Mouse (Mus musculus) adrenal gland (tissue): ENCODE results near the gene Arpp21.

ENCODE experiments used
- intact Hi-C: fragments of 180-260 bp; cut with DNase I; formaldehyde crosslinking; loops from one replicate; pipeline ENCODE4 v1.15.1; 2025

Arpp21 gene

DNA sequence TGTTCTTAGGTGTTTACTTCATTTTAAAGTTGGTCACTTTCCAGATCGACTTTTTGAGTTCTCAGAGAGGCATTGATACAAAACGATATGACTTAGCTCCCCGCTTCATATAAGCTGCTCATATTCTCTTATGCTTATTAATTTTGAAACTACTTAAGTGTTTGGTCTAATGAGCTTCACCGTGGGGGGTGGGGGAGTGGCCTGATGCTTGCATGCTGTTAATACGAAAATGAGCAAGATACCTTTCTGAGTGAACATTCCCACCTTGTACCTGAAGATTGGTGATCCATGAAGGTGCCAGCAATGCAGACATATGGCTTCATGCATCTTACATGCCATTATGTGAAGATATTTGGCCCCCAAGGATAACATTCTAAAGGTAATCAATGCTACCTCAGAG is 4.4 kb downstream of the Arpp21 start:
- intact Hi-C loops = no loop called here

DNA sequence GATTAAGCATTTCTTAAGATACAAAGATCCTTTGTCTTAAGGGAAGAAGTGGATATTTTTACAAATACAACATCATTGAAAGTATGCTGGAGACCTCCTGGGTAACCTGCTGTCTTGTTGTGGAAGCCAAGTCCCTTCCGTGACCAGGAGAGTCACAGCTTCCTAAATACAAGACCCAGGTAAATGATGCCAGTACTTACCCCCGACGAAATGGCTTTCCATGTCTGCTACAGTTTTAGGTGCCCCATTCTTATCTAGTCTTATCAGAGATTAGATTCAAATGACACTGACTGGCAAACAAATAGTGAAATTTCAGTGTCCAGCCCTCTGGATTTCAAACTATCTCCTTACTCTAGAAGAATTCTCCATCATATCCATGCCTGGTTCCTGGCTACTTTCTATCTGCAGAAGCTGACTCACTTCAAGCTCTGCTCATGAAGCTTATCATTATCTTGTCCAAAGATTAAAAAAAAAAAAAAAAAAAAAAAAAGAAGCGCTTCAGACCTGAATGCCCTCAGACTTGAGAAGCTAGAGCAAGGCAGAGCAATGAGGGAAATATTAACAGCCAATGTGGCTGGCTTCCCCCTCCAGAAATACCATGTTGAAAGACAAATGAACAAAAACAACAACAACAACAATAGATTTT is 4.9 kb downstream of the Arpp21 start:
- intact Hi-C loops = no loop called here

GRCm38 (mm10) chr9:112228470-112228869 is 7.3 kb downstream of the Arpp21 start:
- intact Hi-C loops = no loop called here

DNA sequence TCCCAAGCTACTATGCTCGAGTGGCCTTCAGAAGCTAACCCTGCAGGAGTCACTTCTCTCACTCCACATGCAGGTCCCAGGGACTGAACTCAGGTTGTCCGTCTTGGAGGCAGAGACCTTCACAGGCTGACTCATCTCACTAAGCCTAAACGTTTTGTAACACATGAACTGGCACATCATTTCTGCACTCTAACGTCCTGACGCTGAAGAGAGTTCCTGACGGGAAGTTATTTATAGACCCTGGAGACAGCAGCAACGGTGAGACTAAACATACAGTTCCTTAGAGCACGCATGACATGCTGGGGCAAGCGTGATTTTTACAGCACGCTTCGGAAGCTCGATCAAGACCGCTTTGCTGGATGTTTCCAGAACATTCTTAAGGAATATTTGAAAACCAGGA is 8.6 kb downstream of the Arpp21 start:
- intact Hi-C loops = no loop called here

GRCm38 (mm10) chr9:112226511-112226910 is 9.2 kb downstream of the Arpp21 start:
- intact Hi-C loops = no loop called here

GRCm38 (mm10) chr9:112225046-112225445 is 10.7 kb downstream of the Arpp21 start:
- intact Hi-C loops = no loop called here

- intact Hi-C loops = no loop called here
Observed at GRCm38 (mm10) chr9:112219372-112219771, 16.4 kb downstream of the Arpp21 start.

DNA sequence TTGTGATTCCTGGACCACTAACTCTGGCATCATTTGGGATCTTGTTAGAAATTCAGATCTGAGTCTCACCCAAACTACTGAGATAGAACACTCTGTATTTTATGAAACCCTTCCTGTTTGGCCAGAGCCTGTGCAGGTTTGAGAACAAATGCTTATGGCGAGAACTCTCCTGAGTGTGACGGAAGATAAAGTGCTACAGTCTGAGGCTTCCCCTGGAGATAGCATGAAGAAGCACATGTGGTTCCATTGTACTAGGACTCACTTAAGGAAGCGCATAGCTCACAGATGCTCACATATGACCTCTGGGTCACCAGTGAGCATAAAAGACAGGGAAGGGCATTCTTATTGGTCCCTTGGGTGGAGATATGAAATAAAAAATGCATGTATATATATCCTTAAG is 17.5 kb downstream of the Arpp21 start:
- intact Hi-C loops = no loop called here

DNA sequence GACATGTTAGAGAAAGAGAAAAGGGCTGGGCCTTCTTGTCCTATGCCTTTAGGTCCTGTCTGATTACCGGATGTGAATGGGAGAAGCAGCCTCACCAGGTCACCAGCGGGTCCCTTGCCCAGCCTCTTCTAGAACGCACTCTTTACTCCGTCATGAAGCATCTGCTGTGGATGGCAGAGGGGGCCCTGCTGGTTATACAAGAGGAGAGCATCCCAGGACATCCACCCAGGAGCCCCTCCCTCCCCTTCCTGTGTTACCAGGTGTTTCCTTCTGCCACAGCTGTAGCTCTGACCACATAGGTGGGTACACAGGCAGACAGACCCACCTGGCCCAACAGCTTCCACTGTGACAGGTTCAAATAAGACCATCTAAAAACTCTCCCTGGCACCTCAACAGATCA is 18.6 kb downstream of the Arpp21 start:
- intact Hi-C loops = no loop called here

- intact Hi-C loops = no loop called here
Observed at GRCm38 (mm10) chr9:112215030-112215806, 20.5 kb downstream of the Arpp21 start.

GRCm38 (mm10) chr9:112213411-112214255 is 22.1 kb downstream of the Arpp21 start:
- intact Hi-C loops = no loop called here

DNA sequence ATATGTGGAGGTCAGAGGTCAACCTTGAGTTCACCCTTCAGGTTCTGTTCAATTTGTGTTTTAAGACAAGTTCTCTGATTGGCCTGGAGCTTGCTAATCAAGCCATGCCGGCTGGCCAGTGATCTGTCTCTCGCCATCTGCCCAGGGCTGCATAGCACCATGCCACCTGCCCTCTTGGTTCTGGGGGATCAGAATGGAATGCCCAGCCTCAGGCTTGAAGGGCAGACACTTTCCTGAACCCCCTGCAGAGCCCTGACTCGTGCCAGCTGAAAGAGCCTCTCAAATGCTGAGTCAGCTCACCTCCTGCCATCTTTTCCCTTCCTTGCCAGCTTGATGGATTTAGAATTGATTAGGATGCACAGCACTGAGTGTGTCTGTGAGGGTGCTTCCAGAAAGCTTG is 25.9 kb downstream of the Arpp21 start:
- intact Hi-C loops = no loop called here

DNA sequence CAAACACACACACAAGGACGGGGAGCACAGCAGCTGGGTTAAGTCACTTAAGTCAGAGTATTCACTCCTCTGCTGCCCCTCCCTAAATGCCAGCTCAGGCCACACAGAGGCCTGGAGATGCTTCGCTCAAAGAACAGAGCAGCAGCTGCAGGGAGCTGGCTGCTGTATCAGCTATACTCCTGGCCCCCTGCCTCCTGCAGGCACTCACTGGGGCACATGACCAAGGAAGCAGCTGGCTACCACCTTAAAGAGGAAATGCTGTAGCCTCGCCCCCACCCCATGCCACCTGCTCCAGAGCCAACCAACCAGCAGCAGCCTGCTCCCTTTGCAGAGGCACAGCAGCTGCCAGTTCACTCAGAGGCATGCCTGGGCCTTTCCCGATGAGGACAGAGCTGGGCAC is 28.0 kb downstream of the Arpp21 start:
- intact Hi-C loops = no loop called here

DNA sequence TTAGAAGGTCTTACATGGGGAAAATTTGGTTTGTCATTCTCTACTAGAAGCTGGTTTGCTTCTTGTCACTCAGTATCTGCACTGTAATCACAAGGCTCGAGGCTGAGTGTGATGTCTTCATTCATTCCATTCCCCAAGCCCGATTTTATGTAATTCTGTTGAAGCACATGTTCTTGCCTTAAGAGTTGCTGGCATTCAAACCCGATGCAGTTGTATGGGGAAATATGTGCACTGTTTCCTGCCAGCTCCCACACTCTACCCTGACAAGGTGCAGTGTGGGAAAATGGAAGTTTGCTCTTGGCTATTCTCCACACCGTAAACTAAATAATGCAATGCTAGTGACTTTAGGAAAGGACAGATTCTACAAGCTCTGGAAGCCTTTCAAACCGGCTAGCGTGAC is 37.4 kb downstream of the Arpp21 start:
- intact Hi-C loops = no loop called here

GRCm38 (mm10) chr9:112194049-112194448 is 41.7 kb downstream of the Arpp21 start:
- intact Hi-C loops = no loop called here

DNA sequence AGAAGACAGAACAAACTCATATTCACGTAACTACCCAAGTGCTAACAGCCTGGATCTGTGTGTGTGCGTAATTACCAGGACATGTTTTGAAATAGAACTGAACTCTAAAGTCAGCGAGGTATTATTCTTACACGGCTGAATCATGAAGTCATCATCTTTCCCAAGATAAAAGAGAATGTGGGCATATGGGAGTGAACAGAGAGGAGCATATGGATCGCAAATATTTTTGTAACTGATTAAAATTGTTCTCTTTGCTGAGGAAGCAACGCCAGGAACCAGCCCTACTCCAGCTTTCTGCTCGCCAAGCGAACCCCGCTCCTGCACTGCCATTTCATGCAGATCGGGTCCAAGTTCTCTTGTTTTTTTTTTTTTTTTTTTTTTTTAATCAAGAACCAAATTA is 46.3 kb downstream of the Arpp21 start:
- intact Hi-C loops = no loop called here

DNA sequence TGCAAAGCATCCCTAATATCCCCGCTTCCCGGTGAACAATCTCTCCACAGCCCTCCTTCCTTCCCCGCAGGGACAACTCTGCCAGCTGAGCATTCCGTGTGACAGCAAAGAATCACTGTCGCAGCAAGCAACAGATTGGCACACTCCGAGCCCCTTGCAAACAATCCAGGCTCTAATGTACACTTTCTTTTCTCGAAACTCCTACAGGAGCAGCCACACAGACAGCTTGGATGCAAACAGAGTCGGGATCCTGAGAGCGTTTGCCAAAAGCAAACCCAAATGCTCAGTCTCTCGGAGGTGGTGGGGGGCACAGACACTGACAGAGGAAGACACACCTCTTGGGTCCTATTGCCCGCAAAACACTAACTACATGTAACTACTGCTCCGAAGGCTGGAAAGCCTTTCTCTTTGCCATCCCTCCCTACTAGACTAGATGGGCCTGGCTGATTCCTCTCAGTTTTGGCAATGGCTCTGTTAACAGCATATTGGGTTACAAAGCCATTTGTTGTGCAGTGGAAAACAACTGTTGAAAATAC is 47.3 kb downstream of the Arpp21 start:
- intact Hi-C loops = no loop called here

DNA sequence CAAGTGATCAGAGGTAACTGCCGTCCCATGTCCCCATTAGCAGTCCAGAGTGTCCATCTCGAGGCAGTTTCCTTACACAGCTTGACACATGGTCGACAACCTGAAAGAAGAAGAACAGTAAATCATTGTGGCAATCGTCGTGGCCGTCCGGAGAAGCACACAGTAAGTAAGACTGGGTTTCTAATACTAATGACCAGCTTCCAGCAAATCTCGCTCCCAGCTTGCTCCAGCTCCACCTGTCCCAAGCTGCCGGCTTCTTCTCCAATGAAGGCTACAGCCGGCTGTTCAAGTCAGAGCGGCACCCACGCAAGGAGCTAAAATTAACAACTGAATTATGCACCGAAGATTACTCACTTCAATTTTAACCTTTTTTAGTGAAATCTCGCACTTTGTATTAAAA is 48.1 kb downstream of the Arpp21 start:
- intact Hi-C loops = no loop called here

- intact Hi-C loops = no loop called here
Observed at GRCm38 (mm10) chr9:112186336-112187305, 49.1 kb downstream of the Arpp21 start.

DNA sequence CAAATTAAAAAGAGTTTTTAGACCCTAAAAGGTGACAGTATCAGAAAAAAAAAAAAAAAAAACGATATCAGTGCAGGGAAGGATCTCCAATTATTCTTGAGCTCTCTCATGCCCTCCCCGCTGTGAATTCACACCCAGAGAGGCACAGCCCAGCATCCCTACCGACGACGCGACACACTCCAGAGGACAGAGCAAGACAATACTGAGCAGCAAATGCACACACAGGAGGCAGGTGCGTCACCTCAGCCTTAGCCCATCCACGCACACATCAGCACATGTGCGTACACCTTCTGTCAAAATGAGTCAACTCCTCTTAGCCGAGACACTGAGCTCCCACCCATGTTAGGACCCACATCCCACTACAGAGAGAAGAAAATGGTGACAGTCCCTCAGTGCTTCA is 50.0 kb downstream of the Arpp21 start:
- intact Hi-C loops = no loop called here

DNA sequence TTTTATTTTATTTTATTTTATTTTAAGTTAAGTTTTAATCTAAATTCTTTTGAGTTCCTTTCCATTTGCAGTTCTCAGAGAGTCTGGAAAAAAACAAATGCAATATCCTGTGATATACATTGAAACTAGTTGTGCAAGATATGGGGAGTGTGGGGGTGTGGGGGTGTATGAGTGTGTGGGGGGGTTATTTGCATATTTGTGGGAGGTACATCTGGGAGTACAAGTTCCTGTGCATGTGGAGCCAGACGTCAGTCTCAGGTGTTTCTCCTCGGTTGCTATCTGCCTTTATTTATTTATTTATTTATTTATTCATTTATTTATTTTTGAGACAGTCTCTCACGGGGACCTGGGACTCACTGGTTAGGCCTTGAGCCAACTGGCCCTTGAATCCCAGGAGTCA is 53.0 kb downstream of the Arpp21 start:
- intact Hi-C loops = no loop called here
